Mouse (Mus musculus) lung, postnatal 0 days (tissue): Measurements from ENCODE around the gene Acvr1c. TPM values are rescaled to one million over a fixed set of nuclear protein-coding genes. Genes with fewer than 3 reads are reported as not detected.

ENCODE experiments used
- ATAC-seq: fragments of 200-750 bp; cut with Nextera tagmentation; 2 replicates; pipeline ENCODE4 v1.8.0; 2017; ENCODE audit warnings: moderate library complexity
- DNase-seq: peaks from one replicate; pipeline ENCODE4 v3.0.0-alpha.2; 2016; ENCODE audit warnings: low spot score
- H3K27ac ChIP-seq: fragments of 300-500 bp; sonication (generic); 2 replicates; pipeline ENCODE4 v1.5.1; 2014; ENCODE audit warnings: antibody characterized with exemption, mild to moderate bottlenecking, low read length, mixed read lengths
- H3K27me3 ChIP-seq: fragments of 300-500 bp; sonication (generic); replicated peaks from 2 replicates; pipeline ENCODE4 v1.6.1; 2014; ENCODE audit warnings: low read length, mixed read lengths; ENCODE audit not compliant: insufficient read depth
- H3K36me3 ChIP-seq: fragments of 300-500 bp; sonication (generic); 2 replicates; pipeline ENCODE4 v1.6.1; 2014; ENCODE audit warnings: low read length, mixed read lengths; ENCODE audit not compliant: insufficient read depth
- H3K4me1 ChIP-seq: fragments of 300-500 bp; sonication (generic); 2 replicates; pipeline ENCODE4 v1.6.1; 2014; ENCODE audit warnings: antibody characterized with exemption, low read depth, low read length, mixed read lengths; ENCODE audit not compliant: insufficient read depth
- H3K4me2 ChIP-seq: fragments of 300-500 bp; sonication (generic); replicated peaks from 2 replicates; pipeline ENCODE4 v1.6.1; 2014; ENCODE audit warnings: low read depth, mild to moderate bottlenecking, low read length, moderate library complexity, mixed read lengths
- H3K4me3 ChIP-seq: fragments of 300-500 bp; sonication (generic); 2 replicates; pipeline ENCODE4 v1.5.1; 2014; ENCODE audit warnings: low read depth, low read length
- H3K9ac ChIP-seq: fragments of 300-500 bp; sonication (generic); replicated peaks from 2 replicates; pipeline ENCODE4 v1.6.1; 2014; ENCODE audit warnings: low read depth, mild to moderate bottlenecking
- H3K9me3 ChIP-seq: fragments of 300-500 bp; sonication (generic); 2 replicates; pipeline ENCODE4 v1.6.1; 2016; ENCODE audit warnings: low read length, mixed read lengths
- CTCF ChIP-seq: IDR thresholded peaks from 2 replicates; pipeline ENCODE4 v1.5.1; 2016; ENCODE audit warnings: antibody characterized with exemption, mild to moderate bottlenecking
- EP300 ChIP-seq: IDR thresholded peaks from 2 replicates; pipeline ENCODE4 v1.6.1; 2016; ENCODE audit warnings: antibody characterized with exemption, mild to moderate bottlenecking, control low read depth
- WGBS: fragments of 180-500 bp; shearing (Covaris S2); extraction: QIAGEN DNeasy Blood & Tissue Kit; methylation state at CpG from one replicate; pipeline ENCODE4 v1.1.7; 2014; 5-methylcytosine and 5-hydroxymethylcytosine counted together
- polyA plus RNA-seq: library from polyadenylated mRNA; unstranded; fragments of >200 nt; fragmentation: Nextera tagmentation; extraction: Ambion mirVana; gene quantifications from 2 replicates; pipeline ENCODE4 v1.2.1, GENCODE M21; 2015

The Acvr1c gene
- 0.23 and 0.35 TPM in 2 replicates for polyA plus RNA-seq

- TF ChIP-seq EP300 (no peak), CTCF (peak; percentile 20)
- H3K4me3 ChIP-seq = peak within 1 kb of the TSS; percentile 53
- H3K9me3 ChIP-seq = no peaks in the 10 kb centered on the region
- H3K4me1 ChIP-seq = no peaks in the 10 kb centered on the region
- no peak within 1 kb of the TSS for H3K27ac ChIP-seq
- 1% methylated on average over 50 of the region's 65 CpGs for WGBS
- peak within 1 kb of the TSS; percentile 96 for H3K4me2 ChIP-seq
- DNase-seq = peak; percentile 57
- H3K27me3 ChIP-seq = peaks cover 6% of the 10 kb centered on the region; the same call in 1 of the 2 replicates
- peak; percentile 92 for ATAC-seq
- H3K36me3 ChIP-seq = no peaks in the 10 kb centered on the region
- no peak within 1 kb of the TSS for H3K9ac ChIP-seq
Measured at GRCm38 (mm10) chr2:58357414-58358131, at the start of gene Acvr1c. Gene Acvr1c, minus strand, starts transcription at chr2:58357895.

GRCm38 (mm10) chr2:58403481-58403880 is 45.8 kb upstream of the Acvr1c start:
- WGBS = 76% methylated on average over 2 of the region's 2 CpGs
- Histone ChIP-seq H3K36me3 (no peaks in the 10 kb centered on the region), H3K9me3 (no peaks in the 10 kb centered on the region), H3K4me1 (no peaks in the 10 kb centered on the region), H3K27ac (no peak overlapping the region), H3K9ac (no peak overlapping the region), H3K4me2 (no peak overlapping the region), H3K4me3 (no peak overlapping the region), H3K27me3 (no peaks in the 10 kb centered on the region)
- DNase-seq (no peak), ATAC-seq (no peak)
- TF ChIP-seq EP300 (no peak), CTCF (no peak)

GRCm38 (mm10) chr2:58388601-58389000 is 30.9 kb upstream of the Acvr1c start:
- H3K4me2 ChIP-seq = no peak overlapping the region
- WGBS = 67% methylated on average over 7 of the region's 7 CpGs
- H3K4me1 ChIP-seq = no peaks in the 10 kb centered on the region
- H3K27me3 ChIP-seq = no peaks in the 10 kb centered on the region
- TF ChIP-seq CTCF (no peak), EP300 (no peak)
- no peak overlapping the region for H3K9ac ChIP-seq
- no peaks in the 10 kb centered on the region for H3K9me3 ChIP-seq
- DNase-seq = no peak
- H3K4me3 ChIP-seq = no peak overlapping the region
- H3K36me3 ChIP-seq = no peaks in the 10 kb centered on the region
- no peak for ATAC-seq
- no peak overlapping the region for H3K27ac ChIP-seq

- 75% methylated on average over 5 of the region's 5 CpGs for WGBS
- Histone ChIP-seq H3K27ac (no peak overlapping the region), H3K4me2 (no peak overlapping the region), H3K4me1 (no peaks in the 10 kb centered on the region), H3K9me3 (no peaks in the 10 kb centered on the region), H3K9ac (no peak overlapping the region), H3K27me3 (no peaks in the 10 kb centered on the region), H3K4me3 (no peak overlapping the region), H3K36me3 (no peaks in the 10 kb centered on the region)
- no peak for DNase-seq
- TF ChIP-seq EP300 = no peak
- no peak for TF ChIP-seq CTCF
- ATAC-seq = no peak
Measured at GRCm38 (mm10) chr2:58380020-58380419, 22.3 kb upstream of the Acvr1c start.

- Histone ChIP-seq H3K9ac (no peak overlapping the region), H3K36me3 (no peaks in the 10 kb centered on the region), H3K4me1 (no peaks in the 10 kb centered on the region), H3K27me3 (no peaks in the 10 kb centered on the region), H3K27ac (no peak overlapping the region), H3K4me3 (no peak overlapping the region), H3K9me3 (no peaks in the 10 kb centered on the region), H3K4me2 (no peak overlapping the region)
- no peak for TF ChIP-seq CTCF
- no peak for TF ChIP-seq EP300
- no peak for ATAC-seq
- 78% methylated on average over 1 of the region's 1 CpGs for WGBS
- no peak for DNase-seq
Measured at GRCm38 (mm10) chr2:58379475-58379874, 21.8 kb upstream of the Acvr1c start.

GRCm38 (mm10) chr2:58377417-58378130 is 19.9 kb upstream of the Acvr1c start:
- Histone ChIP-seq H3K4me2 (no peak overlapping the region), H3K9me3 (no peaks in the 10 kb centered on the region), H3K36me3 (no peaks in the 10 kb centered on the region), H3K27me3 (no peaks in the 10 kb centered on the region), H3K4me3 (no peak overlapping the region), H3K27ac (no peak overlapping the region), H3K9ac (no peak overlapping the region), H3K4me1 (no peaks in the 10 kb centered on the region)
- no peak for ATAC-seq
- 62% methylated on average over 9 of the region's 9 CpGs for WGBS
- DNase-seq = no peak
- TF ChIP-seq CTCF = no peak
- no peak for TF ChIP-seq EP300
